Mouse (Mus musculus): ENCODE measurements around the gene Foxf1. TPM values are rescaled to one million over a fixed set of nuclear protein-coding genes. Genes with fewer than 3 reads are reported as not detected.

The Foxf1 gene
- polyA plus RNA-seq, 1 experiment from 2014 or later = 1.8 TPM

GRCm38 (mm10) chr8:121073174-121074107 is 10.7 kb upstream of the Foxf1 start:
- H3K27me3 ChIP-seq = peaks cover 7% of the 10 kb centered on the region
- in situ Hi-C loops (cut with MboI; ENCODE audit: low pct_unique_long_range_greater_than_20kb) = no loop called here
- POLR2A ChIA-PET = no interaction called here
- CTCF ChIA-PET = no interaction called here
- DNase-seq (ENCODE audit: low read depth, low spot score) (no peak), ATAC-seq (no peak)
- TF ChIP-seq CTCF (IDR thresholded peaks at IDR 0.05) = no peak

- DNase-seq (ENCODE audit: low read depth, low spot score) (no peak), ATAC-seq (no peak)
- TF ChIP-seq CTCF (IDR thresholded peaks at IDR 0.05) = no peak
- ChIA-PET POLR2A (no interaction called here), CTCF (no interaction called here)
- peaks cover 7% of the 10 kb centered on the region for H3K27me3 ChIP-seq
- in situ Hi-C loops (cut with MboI; ENCODE audit: low pct_unique_long_range_greater_than_20kb) = no loop called here
These were observed 9.9 kb upstream of the Foxf1 start for GRCm38 (mm10) chr8:121074108-121074847.

- no peak for TF ChIP-seq CTCF (IDR thresholded peaks at IDR 0.05)
- CTCF ChIA-PET = no interaction called here
- peaks cover 7% of the 10 kb centered on the region for H3K27me3 ChIP-seq
- no peak for ATAC-seq
- DNase-seq (ENCODE audit: low read depth, low spot score) = no peak
- in situ Hi-C loops (cut with MboI; ENCODE audit: low pct_unique_long_range_greater_than_20kb) = loop anchor here (25.0 kb wide), 1 partner anchor 387 kb away; no protein-coding TSS in a partner anchor
- POLR2A ChIA-PET = no interaction called here
These were observed 9.4 kb upstream of the Foxf1 start for GRCm38 (mm10) chr8:121074848-121075145.

GRCm38 (mm10) chr8:121075936-121076335 is 8.2 kb upstream of the Foxf1 start:
- H3K27me3 ChIP-seq = peaks cover 13% of the 10 kb centered on the region
- ChIA-PET CTCF (no interaction called here), POLR2A (no interaction called here)
- in situ Hi-C loops (cut with MboI; ENCODE audit: low pct_unique_long_range_greater_than_20kb) = loop anchor here (25.0 kb wide), 1 partner anchor 389 kb away; no protein-coding TSS in a partner anchor
- no peak for TF ChIP-seq CTCF (IDR thresholded peaks at IDR 0.05)
- no peak for ATAC-seq
- no peak for DNase-seq (ENCODE audit: low read depth, low spot score)

DNA sequence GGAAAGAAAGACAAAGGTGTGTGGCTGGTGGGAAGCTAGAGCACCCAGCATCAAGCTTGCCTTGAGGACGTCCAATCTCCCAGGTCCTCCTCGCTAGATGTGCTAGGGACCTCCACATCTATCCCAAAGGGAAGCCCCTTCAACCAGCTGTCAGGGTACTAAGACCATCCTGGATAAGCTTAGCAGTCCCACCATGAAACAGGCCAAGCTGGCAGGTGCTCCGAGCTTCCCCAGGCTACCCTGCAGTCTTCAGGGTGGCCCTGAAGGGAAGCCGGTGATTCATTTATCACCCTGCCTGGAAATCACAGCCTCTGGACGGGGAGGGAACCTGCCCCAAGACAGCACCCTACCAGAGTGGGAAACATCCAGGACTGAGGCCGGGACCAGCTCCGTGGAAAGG is 7.6 kb upstream of the Foxf1 start:
- in situ Hi-C loops (cut with MboI; ENCODE audit: low pct_unique_long_range_greater_than_20kb) = loop anchor here (25.0 kb wide), 1 partner anchor 389 kb away; no protein-coding TSS in a partner anchor
- no peak for TF ChIP-seq CTCF (IDR thresholded peaks at IDR 0.05)
- ChIA-PET CTCF (no interaction called here), POLR2A (interaction anchor here (0.5 kb wide), 1 partner anchor 371 kb away, joined by 3 read pairs; no protein-coding TSS in a partner anchor)
- ATAC-seq (no peak), DNase-seq (ENCODE audit: low read depth, low spot score) (no peak)
- peaks cover 18% of the 10 kb centered on the region for H3K27me3 ChIP-seq

DNA sequence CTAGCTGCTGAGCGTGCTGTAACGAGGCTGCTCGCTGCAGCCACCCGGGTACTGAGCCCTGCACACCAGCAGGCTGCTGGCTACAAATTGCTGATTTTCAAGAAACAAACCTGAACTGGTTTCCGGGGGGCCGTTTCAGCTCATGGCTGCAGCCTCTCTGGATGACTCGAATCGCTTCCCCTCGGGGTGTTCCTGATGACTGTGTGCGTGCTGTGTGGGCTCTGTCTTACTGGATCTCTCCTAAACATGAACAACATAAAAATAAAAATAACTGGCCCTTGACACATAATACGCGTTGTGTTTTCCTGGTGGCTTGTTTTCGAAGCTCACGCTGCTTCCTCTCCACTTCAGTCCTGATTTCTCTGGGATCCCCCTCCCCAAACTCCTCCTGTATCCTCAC is 5.5 kb upstream of the Foxf1 start:
- H3K27me3 ChIP-seq = peaks cover 26% of the 10 kb centered on the region
- POLR2A ChIA-PET = no interaction called here
- no peak for TF ChIP-seq CTCF (IDR thresholded peaks at IDR 0.05)
- DNase-seq (ENCODE audit: low read depth, low spot score) = no peak
- CTCF ChIA-PET = no interaction called here
- in situ Hi-C loops (cut with MboI; ENCODE audit: low pct_unique_long_range_greater_than_20kb) = loop anchor here (25.0 kb wide), 1 partner anchor 391 kb away; no protein-coding TSS in a partner anchor
- ATAC-seq = no peak

DNA sequence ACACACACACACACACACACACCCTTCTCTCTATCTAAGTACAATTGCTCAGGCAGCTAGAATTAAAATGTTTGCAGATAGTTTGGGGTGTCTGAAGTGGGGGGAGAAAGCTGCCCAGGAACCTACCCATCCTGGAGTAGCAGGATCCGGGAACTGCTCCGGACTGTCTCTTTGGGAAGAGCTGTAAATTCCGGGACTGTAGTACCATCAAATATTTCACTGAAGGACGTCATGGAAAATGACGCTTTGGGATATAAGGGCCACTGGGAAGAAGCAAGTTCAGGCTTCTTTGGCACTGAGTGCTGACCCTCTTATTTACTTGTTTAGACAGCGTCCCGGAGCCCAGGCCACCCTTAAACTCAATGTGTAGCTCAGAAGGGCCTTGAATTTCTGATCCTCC is 5.0 kb upstream of the Foxf1 start:
- no peak for TF ChIP-seq CTCF (IDR thresholded peaks at IDR 0.05)
- CTCF ChIA-PET = no interaction called here
- ATAC-seq (no peak), DNase-seq (ENCODE audit: low read depth, low spot score) (no peak)
- in situ Hi-C loops (cut with MboI; ENCODE audit: low pct_unique_long_range_greater_than_20kb) = loop anchor here (25.0 kb wide), 1 partner anchor 392 kb away; no protein-coding TSS in a partner anchor
- peaks cover 23% of the 10 kb centered on the region for H3K27me3 ChIP-seq
- POLR2A ChIA-PET = interaction anchor here (0.6 kb wide), 1 partner anchor 552 kb away, joined by 4 read pairs; no protein-coding TSS in a partner anchor

- in situ Hi-C loops (cut with MboI; ENCODE audit: low pct_unique_long_range_greater_than_20kb) = loop anchor here (5.0 to 25.0 kb wide), 2 partner anchors 108 to 393 kb away; no protein-coding TSS in a partner anchor
- TF ChIP-seq CTCF (IDR thresholded peaks at IDR 0.05) = no peak
- POLR2A ChIA-PET = no interaction called here
- DNase-seq (ENCODE audit: low read depth, low spot score) (no peak), ATAC-seq (no peak)
- H3K27me3 ChIP-seq = peaks cover 27% of the 10 kb centered on the region
- CTCF ChIA-PET = no interaction called here
These were observed 4.2 kb upstream of the Foxf1 start for GRCm38 (mm10) chr8:121079944-121080343.

- ChIA-PET POLR2A (no interaction called here), CTCF (no interaction called here)
- peaks cover 27% of the 10 kb centered on the region for H3K27me3 ChIP-seq
- TF ChIP-seq CTCF (IDR thresholded peaks at IDR 0.05) = no peak
- in situ Hi-C loops (cut with MboI; ENCODE audit: low pct_unique_long_range_greater_than_20kb) = loop anchor here (5.0 to 25.0 kb wide), 2 partner anchors 108 to 393 kb away; no protein-coding TSS in a partner anchor
- no peak for DNase-seq (ENCODE audit: low read depth, low spot score)
- no peak for ATAC-seq
These were observed 3.7 kb upstream of the Foxf1 start for GRCm38 (mm10) chr8:121080361-121081090.

DNA sequence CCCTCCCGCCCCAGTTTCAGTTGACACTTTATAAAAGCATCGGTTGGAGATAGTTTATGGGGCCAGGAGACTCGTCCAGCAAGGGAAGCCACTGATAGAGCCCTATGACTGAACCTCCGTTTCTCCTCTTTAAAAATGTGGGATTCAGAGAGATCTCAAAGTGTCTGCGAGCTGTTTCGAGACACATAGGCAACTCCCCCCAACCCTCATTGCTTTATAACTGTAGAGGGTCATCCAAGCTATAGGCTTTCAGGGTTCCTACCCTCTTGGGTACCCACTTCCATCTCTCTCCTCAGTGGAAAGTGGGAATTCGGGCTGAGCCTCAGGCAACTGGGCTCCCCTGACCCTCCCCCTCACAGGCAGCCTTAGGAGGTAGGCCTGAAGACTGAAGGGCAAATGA is 2.8 kb upstream of the Foxf1 start:
- TF ChIP-seq CTCF (IDR thresholded peaks at IDR 0.05) = no peak
- in situ Hi-C loops (cut with MboI; ENCODE audit: low pct_unique_long_range_greater_than_20kb) = loop anchor here (5.0 to 25.0 kb wide), 2 partner anchors 109 to 394 kb away; no protein-coding TSS in a partner anchor
- CTCF ChIA-PET = no interaction called here
- H3K27me3 ChIP-seq = peaks cover 27% of the 10 kb centered on the region
- DNase-seq (ENCODE audit: low read depth, low spot score) (no peak), ATAC-seq (no peak)
- POLR2A ChIA-PET = no interaction called here

Data from Patski (cell line).